Mouse (Mus musculus) embryonic fibroblast, embryonic 13.5 days (primary cell): ENCODE results near the gene Tmem233.

Experiments
- CTCF ChIP-seq: IDR thresholded peaks from 2 replicates; pipeline ENCODE4 v1.5.1; 2011; ENCODE audit warnings: mild to moderate bottlenecking, control low read depth, low read length, moderate library complexity, borderline replicate concordance; ENCODE audit not compliant: insufficient read depth
- POLR2A ChIP-seq: IDR thresholded peaks from 2 replicates; pipeline ENCODE4 v1.6.1; 2011; ENCODE audit warnings: low read depth, mild to moderate bottlenecking, control low read depth, low read length, moderate library complexity

DNA sequence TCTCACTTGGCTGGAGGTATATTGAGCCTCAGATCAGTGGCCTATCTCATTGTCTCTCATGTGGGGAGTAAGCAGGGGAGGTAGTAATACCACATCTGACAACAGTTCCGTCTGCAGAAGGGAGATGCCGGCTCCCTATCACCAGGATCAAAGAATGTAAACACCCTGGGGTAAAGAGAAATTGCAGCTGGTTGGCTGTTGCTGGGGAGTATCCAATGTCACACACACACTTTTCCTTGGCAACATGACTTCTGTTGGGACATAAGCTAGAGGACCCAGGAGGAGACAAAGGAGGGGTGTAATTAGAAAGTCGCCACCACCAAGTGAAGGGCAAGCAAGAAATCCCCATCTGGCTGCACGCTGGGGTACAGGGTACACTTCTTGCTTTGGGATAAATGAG lies 33.1 kb upstream of the Tmem233 start:
- TF ChIP-seq CTCF (no peak), POLR2A (no peak)
